In the genomic region with DNA sequence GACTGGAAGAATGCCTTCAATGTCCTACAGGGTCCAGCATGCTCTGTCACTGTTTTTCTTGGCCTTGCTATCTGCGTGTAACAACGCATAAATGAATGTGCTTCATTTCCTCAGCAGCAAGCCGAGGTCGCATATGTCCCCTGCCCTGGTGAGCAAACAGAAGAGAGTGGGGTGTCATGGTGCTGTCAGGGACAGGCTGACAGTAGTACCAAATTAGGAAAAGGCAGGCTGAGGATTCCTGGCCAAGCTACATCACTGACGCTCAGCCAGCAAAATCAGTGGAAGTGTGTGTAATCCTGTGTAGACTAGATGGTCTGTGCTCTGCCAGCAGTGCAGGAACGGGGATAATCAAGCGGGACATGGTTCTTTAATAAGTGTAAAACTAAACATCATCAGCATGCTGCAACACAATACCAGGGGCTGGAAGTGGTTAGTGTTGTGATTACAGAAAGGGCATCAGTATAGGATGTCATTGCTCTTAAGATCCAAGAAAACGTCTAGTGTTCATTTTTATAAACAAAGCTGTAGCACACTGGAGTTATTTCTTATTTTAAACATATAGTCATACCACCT, we compare ENCODE assay signal across 14 mouse cellular contexts.
DNase-seq lines count a peak whose midpoint lies in the region; ATAC-seq and TF ChIP-seq lines count a peak whose summit lies in the region.
"Had no signal": no experiment of that assay in that cellular context is flagged by ENCODE, and none has a peak within 500 bp of the region (broad histone marks: within the 10 kb centered on the region; RNA-seq: fewer than 3 reads in every experiment).

No protein-coding gene starts in this region.

- no peak overlapping the region for H3K4me2 ChIP-seq in kidney, postnatal 0 days (ENCODE audit: low read length)
- H3K4me2 ChIP-seq in midbrain, embryonic 15.5 days, result no peak overlapping the region
- H3K4me2 ChIP-seq: hindbrain, embryonic 15.5 days; midbrain, embryonic 13.5 days had no signal

- DNase-seq in kidney, postnatal 0 days (ENCODE audit: low spot score), result peak; percentile 47
- DNase-seq in kidney, adult 11 months, result no peak
- peak; percentile 22 for DNase-seq in NIH3T3 (ENCODE audit: low read depth)
- DNase-seq in brain, adult 2 months (ENCODE audit: low read depth, low spot score), result peak; percentile 1
- DNase-seq in heart, postnatal 36 days, result peak; percentile 2 to 3
- DNase-seq in frontal cortex, postnatal 25 days (ENCODE audit: low spot score in 2 of 2), result no peak
- no peak for DNase-seq in gastrocnemius, postnatal 14 days
- DNase-seq: kidney, adult 18-20 months; liver; thymus, postnatal 4 days had no signal

- no peak overlapping the region for H3K27ac ChIP-seq in kidney, postnatal 0 days
- H3K27ac ChIP-seq in midbrain, embryonic 15.5 days, result no peak overlapping the region
- H3K27ac ChIP-seq: hindbrain, embryonic 15.5 days; macrophage; midbrain, embryonic 13.5 days had no signal

- no peaks in the 10 kb centered on the region for H3K36me3 ChIP-seq in kidney, postnatal 0 days (ENCODE audit: insufficient read depth, low read length)
- H3K36me3 ChIP-seq in midbrain, embryonic 15.5 days (replicated peaks), result no peaks in the 10 kb centered on the region
- H3K36me3 ChIP-seq: hindbrain, embryonic 15.5 days; midbrain, embryonic 13.5 days had no signal

- H3K27me3 ChIP-seq in kidney, postnatal 0 days (ENCODE audit: insufficient read depth, low read length), result no peaks in the 10 kb centered on the region
- no peaks in the 10 kb centered on the region for H3K27me3 ChIP-seq in midbrain, embryonic 15.5 days (replicated peaks)
- H3K27me3 ChIP-seq: hindbrain, embryonic 15.5 days; midbrain, embryonic 13.5 days had no signal

- H3K9me3 ChIP-seq in kidney, postnatal 0 days (replicated peaks; ENCODE audit: low read length), result no peaks in the 10 kb centered on the region
- H3K9me3 ChIP-seq in midbrain, embryonic 15.5 days, result no peaks in the 10 kb centered on the region
- H3K9me3 ChIP-seq: hindbrain, embryonic 15.5 days; midbrain, embryonic 13.5 days had no signal

- H3K4me3 ChIP-seq in kidney, postnatal 0 days (replicated peaks; ENCODE audit: low read depth, low read length), result no peak overlapping the region
- no peak overlapping the region for H3K4me3 ChIP-seq in midbrain, embryonic 15.5 days
- H3K4me3 ChIP-seq: hindbrain, embryonic 15.5 days; midbrain, embryonic 13.5 days had no signal

- 55% methylated on average over 8 of the region's 8 CpGs for WGBS in kidney, postnatal 0 days
- whole genome bisulfite sequencing in midbrain, embryonic 15.5 days, result 73% methylated on average over 8 of the region's 8 CpGs

- intact Hi-C loops in heart, postnatal 36 days (cut with DNase I), result no loop called here
- intact Hi-C loops in gastrocnemius, postnatal 14 days (cut with DNase I; ENCODE audit: low total_unique reads), result no loop called here

- TF ChIP-seq CTCF in kidney, postnatal 0 days (IDR thresholded peaks at IDR 0.05; ENCODE audit: low read depth), result no peak

- no peak overlapping the region for H3K9ac ChIP-seq in kidney, postnatal 0 days (ENCODE audit: low read depth, low read length)
- no peak overlapping the region for H3K9ac ChIP-seq in midbrain, embryonic 15.5 days
- H3K9ac ChIP-seq: hindbrain, embryonic 15.5 days; midbrain, embryonic 13.5 days had no signal

- ATAC-seq in kidney, postnatal 0 days (replicated peaks; ENCODE audit: low FRiP score, low read depth), result no peak
- no peak for ATAC-seq in midbrain, embryonic 15.5 days (replicated peaks)
- ATAC-seq: midbrain, embryonic 13.5 days had no signal

- H3K4me1 ChIP-seq in kidney, postnatal 0 days (replicated peaks; ENCODE audit: insufficient read depth, low read length), result no peaks in the 10 kb centered on the region
- H3K4me1 ChIP-seq in midbrain, embryonic 15.5 days, result no peaks in the 10 kb centered on the region
- H3K4me1 ChIP-seq: hindbrain, embryonic 15.5 days; midbrain, embryonic 13.5 days had no signal

Comparison
In these comparisons a context has a peak if more than half of its experiments do, and no peak if none do; other contexts are left out.
1. DNase-seq: peak in kidney, postnatal 0 days (single experiment), NIH3T3 (single experiment), brain, adult 2 months (single experiment) and heart, postnatal 36 days (2 of 2); none in kidney, adult 11 months (single experiment), frontal cortex, postnatal 25 days (0 of 2) and gastrocnemius, postnatal 14 days (single experiment).